Mouse (Mus musculus) 3T3-L1 (cell line): ENCODE data around the gene Bag6.
A peak's percentile ranks its signal among the peaks of the same experiment; 100 is the strongest.
"Not testable (repeated sequence)": the region's sequence is repeated elsewhere in the genome, so short reads cannot be mapped to it uniquely, and the experiment has no call there.

Experiments
- DNase-seq: peaks from one replicate; pipeline ENCODE4 v3.0.0-alpha.2; 2015; ENCODE audit warnings: low read depth, low spot score

The Bag6 gene

GRCm38 (mm10) chr17:35111774-35112173, 23.2 kb upstream of the Bag6 start:
- no peak for DNase-seq

- peak; percentile 65 for DNase-seq
These were observed 19.6 kb upstream of the Bag6 start, which contains the start of gene Ly6g5b for GRCm38 (mm10) chr17:35115046-35116019. Ly6g5b (minus strand) TSS chr17:35115428.

- DNase-seq, result peak; percentile 43
These were observed 14.2 kb upstream of the Bag6 start for GRCm38 (mm10) chr17:35120745-35121142.

DNA sequence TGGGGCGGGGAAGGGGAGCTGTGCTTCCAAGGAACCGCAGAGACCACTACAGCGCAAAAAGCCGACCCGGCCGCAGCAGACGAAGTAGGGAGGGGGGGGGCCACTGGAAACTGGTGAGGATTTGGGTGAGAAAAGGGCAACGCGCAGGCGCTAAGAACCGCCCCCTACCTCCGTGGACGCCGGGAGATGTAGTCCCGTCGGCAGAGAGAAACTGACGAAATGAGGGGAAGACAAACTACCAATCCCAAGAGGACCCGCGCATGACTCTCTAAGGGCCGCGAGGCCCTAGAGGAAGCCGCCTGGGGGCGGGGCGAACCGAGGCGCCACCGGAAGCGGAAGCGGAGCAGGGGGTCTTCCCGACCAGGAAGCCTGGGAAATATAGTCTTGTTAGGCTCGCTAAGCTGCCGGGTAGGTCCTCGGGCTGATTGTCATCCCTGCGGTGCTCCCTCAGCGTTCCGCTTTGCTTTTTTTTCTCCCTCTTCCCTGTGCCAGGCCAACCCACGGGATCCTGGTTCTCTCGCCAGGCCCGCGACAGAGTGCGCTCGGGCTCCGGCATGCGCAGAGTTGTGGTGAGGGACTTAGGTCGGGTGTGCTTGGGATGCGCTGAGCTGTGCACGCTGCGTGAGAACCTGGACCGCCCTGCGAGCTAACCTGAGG, 13.7 kb upstream of the Bag6 start, which contains the start of gene Gpank1:
Gene Gpank1, plus strand, starts transcription at position 313 of the 657 bp plus-strand sequence.
- DNase-seq, result peak; percentile 100

- DNase-seq, result peak; percentile 95
These were observed 13.1 kb upstream of the Bag6 start, which contains the start of gene Csnk2b for GRCm38 (mm10) chr17:35121871-35122303. Csnk2b (minus strand) TSS chr17:35122053.

GRCm38 (mm10) chr17:35123287-35123686, 11.7 kb upstream of the Bag6 start:
- DNase-seq, result not testable (repeated sequence)

DNA sequence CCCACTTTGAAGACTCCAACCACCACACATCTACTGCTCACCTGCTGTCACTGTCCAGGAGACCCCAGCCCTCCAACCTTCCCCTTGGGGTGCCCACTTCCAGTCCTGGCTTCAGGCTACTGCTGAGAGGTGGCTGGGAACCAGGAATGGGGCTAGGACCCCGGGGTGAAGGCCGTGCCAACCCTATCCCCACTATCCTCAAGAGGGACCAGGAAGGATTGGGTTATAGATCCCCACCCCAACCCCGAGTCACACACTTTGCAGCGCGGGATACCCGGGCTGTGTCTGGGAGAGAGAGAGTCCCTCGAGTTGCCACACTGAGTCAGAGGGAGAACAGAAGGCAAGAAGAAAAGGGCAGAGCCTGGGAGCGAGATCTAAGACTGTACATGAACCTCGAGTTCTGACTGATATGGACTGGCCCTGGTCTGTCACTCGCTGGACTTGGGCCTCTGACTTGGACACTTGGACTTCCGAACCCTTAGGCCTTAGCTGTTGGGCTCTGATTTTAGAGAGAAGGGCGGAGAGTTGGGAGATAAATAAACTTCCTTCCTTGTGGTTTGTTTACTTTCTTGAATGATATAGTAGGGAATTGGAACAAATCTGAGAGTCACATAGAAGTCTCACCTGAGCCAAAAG, 10.6 kb upstream of the Bag6 start:
- not testable (repeated sequence) for DNase-seq

DNA sequence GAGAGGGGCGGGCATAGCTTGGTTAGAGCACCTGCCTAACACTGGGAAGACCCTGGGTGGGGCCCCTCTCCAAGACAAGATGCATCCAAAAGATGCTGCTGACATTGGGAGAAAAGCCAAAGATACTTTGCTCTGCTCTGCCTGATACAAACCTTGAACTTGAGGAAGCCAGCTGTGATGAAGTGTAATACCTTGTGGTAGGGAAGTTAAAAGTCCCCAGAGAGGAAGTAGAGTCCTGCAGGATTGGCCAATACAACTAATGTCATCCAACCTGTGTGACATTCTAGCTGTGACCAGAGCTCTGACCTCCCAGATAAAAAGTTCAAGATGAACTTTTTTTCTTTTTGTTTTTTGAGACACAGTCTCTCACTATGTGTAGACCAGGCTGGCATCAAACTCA, 9.9 kb upstream of the Bag6 start:
- DNase-seq, result no peak

GRCm38 (mm10) chr17:35125578-35125977, 9.4 kb upstream of the Bag6 start:
- DNase-seq, result peak; percentile 30

- DNase-seq, result peak; percentile 69
These were observed 8.8 kb upstream of the Bag6 start, which contains the start of gene D17H6S53E for GRCm38 (mm10) chr17:35126206-35126611. D17H6S53E (plus strand) TSS chr17:35126373.

DNA sequence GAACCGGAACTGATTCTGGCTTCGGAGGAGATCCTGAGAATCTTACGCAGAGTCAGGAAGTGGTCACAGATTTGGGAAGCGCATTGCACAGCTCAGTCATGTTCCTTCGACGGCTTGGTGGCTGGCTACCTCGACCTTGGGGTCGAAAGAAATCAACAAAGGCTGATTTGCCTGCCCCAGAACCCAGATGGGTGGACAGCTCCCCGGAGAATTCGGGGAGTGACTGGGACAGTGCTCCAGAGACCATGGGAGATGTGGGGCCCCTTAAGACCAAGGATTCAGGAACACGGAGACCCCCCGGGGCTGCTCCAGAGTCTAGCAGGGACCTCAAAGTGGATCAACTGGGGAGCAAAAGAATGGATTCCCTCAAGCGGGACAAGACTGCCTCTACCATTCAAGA, 8.0 kb upstream of the Bag6 start:
- DNase-seq, result peak; percentile 18

- DNase-seq, result no peak
These were observed 6.0 kb upstream of the Bag6 start for GRCm38 (mm10) chr17:35128996-35129395.

DNA sequence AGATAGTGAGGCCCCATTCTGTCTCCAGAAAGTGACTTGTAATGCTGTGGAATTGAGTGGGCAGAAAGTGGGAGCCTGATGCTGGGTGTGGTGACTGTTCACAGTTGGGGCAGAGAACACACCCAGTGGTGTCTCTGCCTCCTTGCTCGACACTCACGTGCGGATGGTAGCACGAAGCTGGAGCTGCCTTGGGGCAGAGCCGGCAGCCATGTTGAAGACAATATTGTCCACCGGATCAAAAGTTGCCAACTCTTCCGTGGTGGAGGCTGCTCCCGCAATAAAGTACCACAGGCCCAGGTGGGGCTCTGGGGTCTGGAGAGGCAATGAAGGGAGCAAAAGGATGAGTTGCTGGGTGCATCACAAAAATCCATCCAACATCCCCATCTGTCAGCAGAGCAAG, 3.9 kb upstream of the Bag6 start:
- no peak for DNase-seq

DNA sequence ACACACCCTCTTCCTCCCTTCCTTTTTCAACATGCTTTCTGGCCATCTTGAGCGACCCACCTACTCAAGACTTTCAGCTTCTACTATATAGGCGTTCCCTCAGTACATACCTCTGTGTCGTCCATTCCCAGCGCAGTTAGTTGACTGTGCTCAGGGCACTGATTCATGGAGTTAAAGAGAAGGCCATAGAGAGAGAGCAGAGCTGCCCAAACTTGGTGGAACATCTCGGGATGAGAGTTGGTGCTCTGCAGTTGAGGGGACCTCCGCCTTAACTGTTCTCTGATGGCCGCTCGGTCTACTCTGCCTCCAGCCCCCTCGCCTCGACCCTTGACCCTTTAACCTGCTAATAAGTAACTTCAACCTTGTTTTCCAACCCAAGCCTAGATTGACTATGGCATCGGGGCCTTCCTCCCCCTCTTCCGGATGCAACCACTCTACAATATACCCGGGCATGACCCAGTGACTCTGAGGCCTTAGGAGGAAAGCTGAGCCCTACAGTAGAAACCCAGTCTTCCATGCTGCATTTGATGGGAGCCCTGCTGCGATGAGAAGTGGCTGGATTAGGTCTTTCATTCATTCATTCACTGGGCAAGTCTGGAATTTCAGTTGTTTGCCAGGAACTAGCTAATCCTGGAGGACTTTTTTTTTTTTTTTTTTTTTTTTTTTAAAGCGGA, 3.3 kb upstream of the Bag6 start, which contains the start of gene Apom:
Gene Apom, minus strand, starts transcription at position 551 of the 674 bp plus-strand sequence.
- DNase-seq, result no peak

DNA sequence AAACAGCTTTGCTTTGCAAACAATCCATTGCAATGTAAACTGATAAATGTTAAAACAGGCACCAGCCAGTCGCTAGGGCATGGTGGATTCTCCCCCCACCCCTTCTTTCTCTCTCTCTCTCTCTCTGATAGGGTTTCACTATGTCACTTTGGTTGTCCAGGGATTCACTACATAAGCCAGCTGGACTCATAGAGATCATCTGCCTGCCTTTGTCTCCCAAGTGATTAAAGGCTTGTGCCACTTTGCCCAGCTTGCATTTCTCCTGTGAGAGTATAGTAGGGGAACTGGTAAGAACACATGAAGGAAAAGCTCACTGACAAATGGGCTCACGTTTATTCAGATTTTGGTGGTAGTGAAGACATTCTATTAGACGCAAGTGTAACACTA, 2.8 kb upstream of the Bag6 start:
- no peak for DNase-seq

DNA sequence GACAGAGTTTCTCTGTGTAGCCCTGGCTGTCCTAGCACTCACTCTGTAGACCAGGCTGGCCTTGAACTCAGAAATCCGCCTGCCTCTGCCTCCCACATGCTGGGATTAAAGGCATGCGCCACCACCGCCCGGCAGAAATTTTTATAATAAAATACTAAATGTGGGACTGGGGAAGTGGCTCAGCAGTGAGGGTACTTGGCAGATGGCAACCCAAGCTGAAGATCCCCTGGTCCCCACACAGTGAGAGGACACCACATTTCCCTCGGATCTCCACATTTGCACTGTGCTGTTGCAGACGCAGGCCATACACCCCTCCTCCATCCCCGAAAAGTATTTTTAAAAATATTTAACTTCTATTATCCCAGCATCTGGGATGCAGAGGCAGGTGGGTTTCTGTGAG, 1.5 kb upstream of the Bag6 start:
- no peak for DNase-seq

- peak; percentile 91 for DNase-seq
These were observed 778 bp downstream of the Bag6 start for GRCm38 (mm10) chr17:35135591-35136320.

DNA sequence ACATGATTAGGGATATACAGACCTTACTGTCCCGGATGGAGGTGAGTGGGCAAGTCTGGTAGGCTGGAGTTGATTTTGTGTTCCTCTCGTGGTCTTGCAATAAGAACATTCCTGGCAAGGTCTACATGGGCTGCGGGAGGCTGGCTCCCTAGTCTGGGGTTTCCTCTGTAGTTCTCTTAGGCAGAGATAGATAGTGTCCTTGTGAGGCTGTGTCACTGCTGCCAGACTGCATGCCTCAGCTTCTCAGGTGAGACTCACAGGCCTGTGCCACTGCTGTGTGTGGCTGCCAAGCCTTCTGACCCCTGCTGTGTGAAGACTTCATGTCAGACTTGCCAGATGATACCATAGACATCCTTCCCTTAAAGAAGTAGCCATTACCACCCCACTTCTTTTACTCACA, 4.3 kb downstream of the Bag6 start:
- DNase-seq, result no peak

- DNase-seq, result no peak
These were observed 5.6 kb downstream of the Bag6 start for GRCm38 (mm10) chr17:35140490-35140996.

- DNase-seq, result no peak
These were observed 7.0 kb downstream of the Bag6 start for GRCm38 (mm10) chr17:35141971-35142370.
